Mouse (Mus musculus) neural tube, embryonic 12.5 days (tissue): Measurements from ENCODE around the gene Plagl1. TPM values are rescaled to one million over a fixed set of nuclear protein-coding genes. Genes with fewer than 3 reads are reported as not detected.
A peak's percentile ranks its signal among the peaks of the same experiment; 100 is the strongest.
"Not testable (repeated sequence)": the region's sequence is repeated elsewhere in the genome, so short reads cannot be mapped to it uniquely, and the experiment has no call there.

Experiments
- ATAC-seq: fragments of 200-750 bp; cut with Nextera tagmentation; 2 replicates; pipeline ENCODE4 v1.8.0; 2017; ENCODE audit warnings: low read depth, mild to moderate bottlenecking, moderate TSS enrichment, moderate library complexity; ENCODE audit not compliant: low FRiP score
- H3K27ac ChIP-seq: fragments of 300-500 bp; sonication (generic); 2 replicates; pipeline ENCODE4 v1.5.1; 2016
- H3K27me3 ChIP-seq: fragments of 300-500 bp; sonication (generic); replicated peaks from 2 replicates; pipeline ENCODE4 v1.6.1; 2016; ENCODE audit warnings: mild to moderate bottlenecking
- H3K36me3 ChIP-seq: fragments of 300-500 bp; sonication (generic); 2 replicates; pipeline ENCODE4 v1.6.1; 2016; ENCODE audit warnings: mild to moderate bottlenecking
- H3K4me1 ChIP-seq: fragments of 300-500 bp; sonication (generic); 2 replicates; pipeline ENCODE4 v1.6.1; 2016
- H3K4me2 ChIP-seq: fragments of 300-500 bp; sonication (generic); replicated peaks from 2 replicates; pipeline ENCODE4 v1.6.1; 2016; ENCODE audit warnings: mild to moderate bottlenecking
- H3K4me3 ChIP-seq: fragments of 300-500 bp; sonication (generic); 2 replicates; pipeline ENCODE4 v1.5.1; 2016
- H3K9ac ChIP-seq: fragments of 300-500 bp; sonication (generic); 2 replicates; pipeline ENCODE4 v1.6.1; 2016; ENCODE audit warnings: mild to moderate bottlenecking
- H3K9me3 ChIP-seq: fragments of 300-500 bp; sonication (generic); 2 replicates; pipeline ENCODE4 v1.6.1; 2016; ENCODE audit warnings: mild to moderate bottlenecking
- WGBS: fragments of 180-500 bp; shearing (Covaris S2); methylation state at CpG from one replicate; pipeline ENCODE4 v1.1.7; 2016; 5-methylcytosine and 5-hydroxymethylcytosine counted together
- polyA plus RNA-seq: library from polyadenylated mRNA; unstranded; fragments of >200 nt; fragmentation: Nextera tagmentation; extraction: Ambion mirVana; gene quantifications from 2 replicates; pipeline ENCODE4 v1.2.1, GENCODE M21; 2016

The Plagl1 gene
- polyA plus RNA-seq, result 72.0 and 83.7 TPM in 2 replicates

DNA sequence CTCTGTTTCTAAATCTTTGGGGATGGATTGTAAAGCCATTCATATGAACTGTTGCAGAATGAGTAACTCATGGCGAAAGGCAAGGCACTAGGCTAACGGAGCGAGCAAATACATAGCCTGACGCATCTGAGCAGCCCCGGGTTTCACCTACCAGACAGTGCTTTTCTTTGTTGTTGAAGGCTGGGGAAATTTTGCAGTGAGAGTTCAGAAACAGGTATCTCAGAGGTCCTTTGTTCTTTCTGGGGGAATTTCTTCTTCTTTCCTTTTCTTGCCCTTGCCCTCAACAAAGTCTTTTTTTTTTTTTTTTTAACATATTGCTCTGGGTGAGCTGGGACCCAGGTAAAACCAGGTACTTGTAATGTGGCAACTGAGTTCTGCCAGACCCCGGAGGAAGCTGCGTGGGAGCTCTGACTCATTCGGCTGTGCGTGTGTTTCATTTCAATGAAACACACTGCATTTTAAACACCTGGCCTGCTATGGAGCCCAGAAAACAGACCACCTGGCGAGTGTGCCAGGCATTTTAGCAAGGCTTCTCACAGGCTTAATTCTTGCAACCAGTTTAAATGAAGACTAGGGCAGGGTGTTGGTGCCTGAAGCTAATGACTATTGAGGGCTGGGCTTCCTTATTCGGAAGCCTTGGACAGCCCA lies at the start of gene Plagl1:
TSS of gene Plagl1 (plus strand) at position 484 of the 648 bp plus-strand sequence.
- Histone ChIP-seq H3K9me3 (no peaks in the 10 kb centered on the region), H3K4me3 (peak within 1 kb of the TSS; percentile 44), H3K4me1 (peaks cover 12% of the 10 kb centered on the region), H3K27me3 (peaks cover 24% of the 10 kb centered on the region), H3K36me3 (no peaks in the 10 kb centered on the region), H3K27ac (no peak within 1 kb of the TSS), H3K4me2 (peak within 1 kb of the TSS; percentile 84), H3K9ac (peak within 1 kb of the TSS; percentile 49)
- no peak for ATAC-seq
- WGBS, result 68% methylated on average over 11 of the region's 11 CpGs

DNA sequence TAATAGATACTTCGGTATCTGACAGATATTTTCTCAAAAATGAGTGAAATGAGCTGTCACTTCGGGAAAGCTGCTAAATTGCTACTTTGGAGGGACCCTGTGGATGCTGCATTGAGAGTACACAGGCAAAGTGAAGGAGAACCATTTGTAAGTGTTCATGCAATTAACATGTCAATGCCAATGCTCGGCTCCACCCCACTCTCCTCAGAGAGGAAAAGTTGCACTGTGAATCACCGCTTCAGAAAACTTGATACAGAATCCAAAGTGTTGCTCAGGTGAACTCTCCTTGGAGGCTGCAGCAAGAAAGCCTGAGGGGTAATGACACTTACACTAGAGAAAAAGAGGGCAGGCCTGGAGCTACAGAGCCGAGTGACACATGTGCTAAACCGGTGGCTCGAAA lies 46.3 kb upstream of the Plagl1 start:
- ATAC-seq, result no peak
- Histone ChIP-seq H3K27ac (no peak overlapping the region), H3K9ac (no peak overlapping the region), H3K27me3 (no peaks in the 10 kb centered on the region), H3K36me3 (peaks cover 5% of the 10 kb centered on the region), H3K4me3 (no peak overlapping the region), H3K9me3 (no peaks in the 10 kb centered on the region), H3K4me2 (no peak overlapping the region), H3K4me1 (peaks cover 12% of the 10 kb centered on the region)
- 70% methylated on average over 7 of the region's 7 CpGs for WGBS

DNA sequence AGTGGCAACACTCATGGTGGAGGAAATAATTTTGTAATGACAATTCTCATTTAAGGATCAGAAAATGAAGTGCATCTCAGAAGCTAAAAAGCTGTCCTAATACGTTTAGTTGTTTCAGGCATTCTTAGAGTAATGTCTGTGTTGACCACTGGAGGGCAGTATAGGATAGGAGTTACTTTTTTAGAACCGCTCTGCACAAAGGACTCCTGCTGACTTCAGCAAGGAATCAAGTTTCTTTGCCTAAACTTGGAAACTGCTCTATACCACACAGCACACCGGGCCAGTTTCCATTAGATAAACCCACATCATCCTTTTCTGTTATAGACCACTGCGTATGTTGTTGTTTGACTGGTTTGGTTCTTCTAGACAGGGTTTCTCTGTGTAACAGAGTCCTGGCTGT lies 43.7 kb upstream of the Plagl1 start:
- no peaks in the 10 kb centered on the region for H3K9me3 ChIP-seq
- no peak overlapping the region for H3K27ac ChIP-seq
- no peak overlapping the region for H3K4me3 ChIP-seq
- 32% methylated on average over 4 of the region's 4 CpGs for WGBS
- no peak for ATAC-seq
- no peak overlapping the region for H3K9ac ChIP-seq
- H3K36me3 ChIP-seq, result no peaks in the 10 kb centered on the region
- no peaks in the 10 kb centered on the region for H3K27me3 ChIP-seq
- H3K4me2 ChIP-seq, result no peak overlapping the region
- H3K4me1 ChIP-seq, result no peaks in the 10 kb centered on the region

DNA sequence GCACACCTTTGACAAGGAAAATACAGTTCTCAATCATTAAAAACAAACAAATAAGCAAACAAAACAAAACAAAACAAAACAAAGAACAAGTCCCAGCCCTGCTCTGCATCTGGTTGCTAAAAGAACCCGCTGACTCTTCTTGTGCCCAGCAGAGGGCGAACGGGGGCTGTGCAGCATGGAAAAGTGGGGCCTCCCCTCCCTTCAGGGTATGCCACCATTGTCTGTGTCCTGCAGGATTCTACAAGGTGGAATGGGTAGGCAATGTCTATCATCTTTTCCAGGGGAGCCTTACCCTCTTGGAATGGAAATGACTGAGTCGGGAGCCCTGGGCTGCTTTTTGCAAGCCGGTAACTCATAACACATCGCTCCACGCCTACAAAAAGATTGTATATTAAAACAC lies 41.8 kb upstream of the Plagl1 start:
- Histone ChIP-seq H3K9me3 (no peaks in the 10 kb centered on the region), H3K4me3 (no peak overlapping the region), H3K9ac (no peak overlapping the region), H3K27me3 (no peaks in the 10 kb centered on the region), H3K4me1 (no peaks in the 10 kb centered on the region), H3K27ac (no peak overlapping the region), H3K4me2 (no peak overlapping the region), H3K36me3 (no peaks in the 10 kb centered on the region)
- 62% methylated on average over 7 of the region's 7 CpGs for WGBS
- 0 out of 2 replicates have a peak, but pooled peaks have one; percentile 10 for ATAC-seq

DNA sequence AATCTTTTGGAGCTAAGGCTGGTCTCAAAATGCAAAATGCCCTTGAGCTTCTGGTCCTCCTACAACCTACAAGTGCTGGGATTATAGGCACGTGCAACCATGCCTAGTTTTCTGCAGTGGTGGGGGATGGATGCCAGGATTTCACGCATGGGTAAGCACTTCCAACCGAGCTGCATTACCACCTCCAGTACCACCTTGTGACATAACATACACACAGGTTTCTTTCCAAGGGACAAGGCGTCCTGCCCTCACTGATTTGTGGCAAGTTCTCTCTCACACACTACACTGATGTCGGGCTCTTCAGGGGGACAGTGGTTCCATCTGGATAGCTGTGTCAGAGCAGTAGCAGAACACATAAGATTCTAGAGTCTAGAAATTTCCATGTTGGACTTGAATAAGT lies 41.3 kb upstream of the Plagl1 start:
- no peak overlapping the region for H3K4me2 ChIP-seq
- no peak overlapping the region for H3K4me3 ChIP-seq
- WGBS, result 84% methylated on average over 5 of the region's 5 CpGs
- H3K27me3 ChIP-seq, result no peaks in the 10 kb centered on the region
- no peaks in the 10 kb centered on the region for H3K9me3 ChIP-seq
- no peak overlapping the region for H3K27ac ChIP-seq
- no peaks in the 10 kb centered on the region for H3K36me3 ChIP-seq
- ATAC-seq, result no peak
- no peak overlapping the region for H3K9ac ChIP-seq
- H3K4me1 ChIP-seq, result no peaks in the 10 kb centered on the region

DNA sequence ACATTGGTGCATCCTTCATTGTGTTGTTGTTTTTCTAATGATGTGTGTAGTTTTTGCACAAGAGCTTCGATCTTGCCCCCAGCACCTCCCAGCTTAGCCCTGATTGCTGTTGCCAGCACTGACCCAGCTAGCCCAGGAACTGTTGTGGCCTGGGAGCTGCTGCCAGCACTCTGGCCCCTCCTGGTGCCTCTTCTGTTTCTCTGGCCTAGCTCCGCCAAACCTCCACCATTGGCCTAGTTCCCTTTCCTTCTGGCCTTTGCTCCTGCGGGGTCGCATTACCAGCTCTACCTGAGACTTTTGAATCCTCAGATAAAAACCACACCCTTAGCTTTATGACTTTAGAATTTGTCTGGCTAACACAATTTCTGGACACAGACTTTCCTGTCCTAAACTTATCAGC lies 38.2 kb upstream of the Plagl1 start:
- Histone ChIP-seq H3K4me2 (no peak overlapping the region), H3K9me3 (no peaks in the 10 kb centered on the region), H3K9ac (no peak overlapping the region), H3K27ac (no peak overlapping the region), H3K4me3 (no peak overlapping the region), H3K4me1 (no peaks in the 10 kb centered on the region), H3K36me3 (no peaks in the 10 kb centered on the region), H3K27me3 (no peaks in the 10 kb centered on the region)
- ATAC-seq, result no peak
- WGBS, result 89% methylated on average over 4 of the region's 4 CpGs

DNA sequence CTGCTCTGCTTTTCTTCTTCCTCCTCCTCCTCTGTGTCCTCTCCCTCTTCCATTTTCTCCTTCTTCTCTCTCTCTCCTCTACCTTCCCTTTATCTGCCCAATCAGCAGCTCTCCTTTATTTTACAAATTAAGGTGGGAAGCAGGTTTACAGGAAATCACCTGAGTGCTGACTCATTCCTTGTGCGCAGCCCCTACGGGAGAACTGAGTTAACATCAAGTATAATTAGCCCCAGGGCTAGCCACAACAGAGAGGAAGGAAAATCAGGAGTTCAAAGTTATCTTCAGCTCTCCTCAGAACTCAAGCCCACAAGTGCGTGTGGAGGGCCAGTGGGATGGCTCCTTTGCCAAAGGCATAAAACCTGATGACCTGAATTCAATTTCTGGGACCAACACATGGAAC lies 36.3 kb upstream of the Plagl1 start:
- WGBS, result 81% methylated on average over 3 of the region's 3 CpGs
- H3K9me3 ChIP-seq, H3K27me3 ChIP-seq, ATAC-seq, H3K36me3 ChIP-seq, H3K4me2 ChIP-seq, H3K4me3 ChIP-seq, H3K27ac ChIP-seq, H3K4me1 ChIP-seq, H3K9ac ChIP-seq: not testable (repeated sequence)

DNA sequence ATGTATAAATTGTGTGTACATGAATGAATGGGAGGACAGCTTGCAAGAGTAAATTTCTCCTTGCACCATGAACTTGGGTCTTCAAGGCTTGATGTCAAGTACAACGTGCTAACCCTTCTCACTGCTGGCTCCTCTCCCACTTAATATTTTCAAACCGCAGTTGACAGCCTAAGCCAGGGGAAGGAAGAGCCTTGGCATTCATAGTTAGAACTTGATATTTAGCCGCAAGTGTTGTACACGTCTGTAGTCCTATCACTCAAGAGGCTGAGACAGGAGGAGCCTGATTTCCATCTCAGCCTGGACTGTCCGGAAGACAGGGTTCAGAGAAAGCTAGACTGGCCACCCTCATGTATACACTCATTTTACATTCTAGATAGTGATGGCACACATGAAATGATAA lies 32.6 kb upstream of the Plagl1 start:
- no peak overlapping the region for H3K27ac ChIP-seq
- H3K9me3 ChIP-seq, result no peaks in the 10 kb centered on the region
- H3K9ac ChIP-seq, result no peak overlapping the region
- no peaks in the 10 kb centered on the region for H3K36me3 ChIP-seq
- no peaks in the 10 kb centered on the region for H3K4me1 ChIP-seq
- H3K4me2 ChIP-seq, result no peak overlapping the region
- 92% methylated on average over 5 of the region's 5 CpGs for WGBS
- no peaks in the 10 kb centered on the region for H3K27me3 ChIP-seq
- no peak for ATAC-seq
- no peak overlapping the region for H3K4me3 ChIP-seq

DNA sequence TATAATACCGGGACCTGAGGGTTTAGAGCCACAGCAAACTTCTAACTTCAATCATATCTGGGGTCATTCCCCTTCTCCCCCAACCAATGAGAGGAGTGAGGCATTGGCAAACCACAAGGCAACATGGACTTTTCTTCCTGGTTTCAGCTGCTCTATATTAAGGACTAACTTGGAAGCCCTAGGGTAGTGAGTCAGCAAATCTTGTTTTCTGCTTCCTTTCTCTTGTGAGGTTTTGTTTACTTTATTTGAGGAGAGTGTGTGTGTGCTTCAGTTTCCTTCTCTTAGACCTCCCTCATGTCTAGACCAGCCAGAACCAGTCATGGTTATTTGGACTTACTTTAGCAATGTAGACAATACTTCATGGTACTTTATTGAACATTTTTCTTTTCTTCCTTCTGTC lies 32.1 kb upstream of the Plagl1 start:
- WGBS, result 95% methylated on average over 1 of the region's 1 CpGs
- Histone ChIP-seq H3K4me2 (no peak overlapping the region), H3K4me3 (no peak overlapping the region), H3K27me3 (no peaks in the 10 kb centered on the region), H3K4me1 (no peaks in the 10 kb centered on the region), H3K27ac (no peak overlapping the region), H3K36me3 (no peaks in the 10 kb centered on the region), H3K9ac (no peak overlapping the region), H3K9me3 (no peaks in the 10 kb centered on the region)
- no peak for ATAC-seq

DNA sequence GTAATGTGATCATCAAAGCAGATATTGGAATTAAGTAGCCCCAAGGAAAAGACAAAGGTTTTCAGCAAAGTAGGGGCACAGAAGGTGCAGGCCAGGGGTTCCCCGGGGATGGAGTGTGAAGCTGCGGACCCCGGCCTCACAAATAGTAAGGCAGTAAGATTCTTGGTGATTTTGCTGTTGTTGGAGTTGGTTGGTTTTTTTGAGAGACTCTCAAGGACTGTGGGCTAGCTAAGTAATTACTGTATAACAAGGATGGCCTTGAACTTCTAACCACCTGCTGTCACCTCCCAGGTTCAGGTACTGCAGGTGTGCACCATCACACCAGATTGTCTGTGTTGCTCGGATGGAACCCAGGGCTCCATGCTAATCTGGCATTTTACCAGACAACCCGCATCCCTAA lies 30.9 kb upstream of the Plagl1 start:
- Histone ChIP-seq H3K4me3 (no peak overlapping the region), H3K4me1 (no peaks in the 10 kb centered on the region), H3K36me3 (no peaks in the 10 kb centered on the region), H3K27me3 (no peaks in the 10 kb centered on the region), H3K9ac (no peak overlapping the region), H3K4me2 (no peak overlapping the region), H3K9me3 (no peaks in the 10 kb centered on the region), H3K27ac (no peak overlapping the region)
- 94% methylated on average over 5 of the region's 5 CpGs for WGBS
- ATAC-seq, result no peak

DNA sequence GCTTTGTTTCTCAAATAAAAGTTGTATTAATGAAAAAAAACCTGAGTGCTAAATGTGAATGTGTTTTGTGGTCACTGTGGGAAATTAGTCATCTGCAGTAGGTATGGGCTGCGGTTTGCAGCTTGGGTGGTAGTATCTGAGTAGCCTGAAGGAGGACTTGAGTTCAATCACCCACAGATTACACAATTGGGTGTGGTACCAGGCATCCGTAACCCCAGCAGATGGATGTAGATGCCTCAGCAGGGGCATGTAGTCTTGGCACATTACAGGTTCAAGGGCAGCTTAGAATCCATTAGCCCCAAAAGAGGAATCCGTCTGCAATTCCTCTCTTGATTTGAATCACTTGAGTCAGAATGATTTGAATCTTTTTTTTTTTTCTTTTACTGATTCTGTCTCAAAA lies 25.0 kb upstream of the Plagl1 start:
- no peaks in the 10 kb centered on the region for H3K36me3 ChIP-seq
- no peak for ATAC-seq
- 87% methylated on average over 3 of the region's 3 CpGs for WGBS
- H3K9me3 ChIP-seq, result no peaks in the 10 kb centered on the region
- no peak overlapping the region for H3K4me3 ChIP-seq
- H3K9ac ChIP-seq, result no peak overlapping the region
- H3K4me2 ChIP-seq, result no peak overlapping the region
- no peak overlapping the region for H3K27ac ChIP-seq
- H3K27me3 ChIP-seq, result no peaks in the 10 kb centered on the region
- no peaks in the 10 kb centered on the region for H3K4me1 ChIP-seq

DNA sequence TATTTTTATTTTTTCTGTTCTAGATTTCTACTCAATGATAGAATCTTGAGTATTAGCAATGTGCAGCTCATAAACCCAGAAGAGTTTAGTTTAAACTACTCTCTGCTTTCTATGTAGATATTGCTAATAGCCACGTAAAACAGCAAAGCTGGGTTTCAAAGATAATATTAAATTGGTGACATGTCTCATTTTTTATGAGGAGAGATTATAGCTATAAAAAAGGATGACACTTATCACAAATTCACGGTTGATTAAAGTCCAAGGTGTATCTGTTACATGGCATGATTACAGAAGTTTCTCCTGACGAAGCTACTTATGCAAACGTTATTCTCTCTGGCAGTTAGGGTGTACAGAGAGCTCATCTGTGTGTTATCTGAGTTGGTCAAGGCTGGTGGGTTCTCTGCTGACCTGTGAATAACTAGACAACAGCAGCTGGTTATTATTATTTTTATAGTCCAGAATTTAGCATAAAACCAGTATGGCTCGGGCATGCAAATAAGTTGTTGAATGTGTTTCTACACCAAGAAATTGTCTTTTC lies 20.6 kb upstream of the Plagl1 start:
- H3K36me3 ChIP-seq, result no peaks in the 10 kb centered on the region
- no peak overlapping the region for H3K4me3 ChIP-seq
- H3K9me3 ChIP-seq, result no peaks in the 10 kb centered on the region
- no peak overlapping the region for H3K9ac ChIP-seq
- H3K27ac ChIP-seq, result no peak overlapping the region
- no peak for ATAC-seq
- no peaks in the 10 kb centered on the region for H3K27me3 ChIP-seq
- H3K4me2 ChIP-seq, result no peak overlapping the region
- 89% methylated on average over 5 of the region's 5 CpGs for WGBS
- H3K4me1 ChIP-seq, result no peaks in the 10 kb centered on the region

DNA sequence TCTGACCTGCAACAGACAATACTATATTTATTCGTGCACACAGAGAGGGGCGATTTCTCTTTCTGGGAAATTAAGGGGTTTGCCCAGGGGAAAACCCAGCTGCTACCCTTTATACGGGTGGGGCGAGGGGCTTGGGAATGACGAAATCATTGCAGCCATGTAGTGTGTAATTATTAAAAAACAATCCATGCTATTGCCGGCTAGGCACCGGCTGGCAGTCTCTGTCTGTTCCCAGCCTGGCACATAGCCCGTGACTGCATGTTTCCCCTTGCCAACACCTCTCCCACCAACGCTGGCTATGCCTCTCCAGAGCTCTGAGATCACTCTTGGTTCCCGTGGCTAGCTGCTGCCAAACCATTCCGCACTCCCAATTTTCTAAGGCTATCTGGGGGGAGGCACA lies 15.6 kb upstream of the Plagl1 start:
- no peaks in the 10 kb centered on the region for H3K9me3 ChIP-seq
- H3K4me3 ChIP-seq, result no peak overlapping the region
- ATAC-seq, result no peak
- 92% methylated on average over 11 of the region's 11 CpGs for WGBS
- no peak overlapping the region for H3K9ac ChIP-seq
- H3K36me3 ChIP-seq, result no peaks in the 10 kb centered on the region
- H3K27ac ChIP-seq, result no peak overlapping the region
- no peak overlapping the region for H3K4me2 ChIP-seq
- no peaks in the 10 kb centered on the region for H3K27me3 ChIP-seq
- H3K4me1 ChIP-seq, result no peaks in the 10 kb centered on the region
